Mouse (Mus musculus): ENCODE results near the gene Cdk2ap2.
"Not testable (repeated sequence)": the region's sequence is repeated elsewhere in the genome, so short reads cannot be mapped to it uniquely, and the experiment has no call there.

GRCm38 (mm10) chr19:4049069-4049468, 47.9 kb upstream of the Cdk2ap2 start:
- TF ChIP-seq GATA1 (IDR thresholded peaks at IDR 0.05; ENCODE audit: borderline replicate concordance, low read length); FLI1 (IDR thresholded peaks at IDR 0.05; ENCODE audit: low read length): not testable (repeated sequence)
